Mouse (Mus musculus) liver, adult 2 months (tissue): ENCODE data around the gene Hcn1.

Experiments
- CTCF ChIP-seq: fragments of 200-500 bp; IDR thresholded peaks from 2 replicates; pipeline ENCODE4 v1.5.1; 2011; ENCODE audit warnings: low read depth, low read length, control low read depth
- POLR2A ChIP-seq: fragments of 200-500 bp; IDR thresholded peaks from 2 replicates; pipeline ENCODE4 v1.6.1; 2011; ENCODE audit warnings: low read length, control low read depth; ENCODE audit not compliant: insufficient read depth; ENCODE audit errors: extremely low read depth

DNA sequence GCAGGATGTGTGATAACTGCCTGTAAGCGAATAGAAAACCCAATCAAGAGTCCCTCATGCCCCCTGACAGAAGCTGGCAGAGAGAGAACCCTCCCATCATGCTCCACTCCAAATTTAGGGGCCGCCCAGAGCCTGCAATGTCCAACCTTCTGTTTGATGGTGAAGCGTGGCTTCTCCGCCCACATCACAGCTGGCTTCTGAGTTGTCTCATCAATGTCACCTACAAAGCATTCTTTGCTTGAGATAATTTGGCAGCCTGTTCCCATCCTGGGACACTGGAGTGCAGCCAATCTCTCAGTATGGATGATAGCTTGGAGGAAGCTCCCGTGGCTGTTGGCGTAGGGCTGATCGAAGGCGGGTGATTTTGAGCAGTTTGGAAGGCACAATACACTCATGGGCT lies 34.9 kb upstream of the Hcn1 start:
- TF ChIP-seq CTCF (no peak), POLR2A (no peak)
